Mouse (Mus musculus): Measurements from ENCODE around the gene Elp5. TPM values are rescaled to one million over a fixed set of nuclear protein-coding genes. Genes with fewer than 3 reads are reported as not detected.
A peak's percentile ranks its signal among the peaks of the same experiment; 100 is the strongest.

The Elp5 gene
- polyA plus RNA-seq, 1 experiment from 2014 or later: 169 TPM

DNA sequence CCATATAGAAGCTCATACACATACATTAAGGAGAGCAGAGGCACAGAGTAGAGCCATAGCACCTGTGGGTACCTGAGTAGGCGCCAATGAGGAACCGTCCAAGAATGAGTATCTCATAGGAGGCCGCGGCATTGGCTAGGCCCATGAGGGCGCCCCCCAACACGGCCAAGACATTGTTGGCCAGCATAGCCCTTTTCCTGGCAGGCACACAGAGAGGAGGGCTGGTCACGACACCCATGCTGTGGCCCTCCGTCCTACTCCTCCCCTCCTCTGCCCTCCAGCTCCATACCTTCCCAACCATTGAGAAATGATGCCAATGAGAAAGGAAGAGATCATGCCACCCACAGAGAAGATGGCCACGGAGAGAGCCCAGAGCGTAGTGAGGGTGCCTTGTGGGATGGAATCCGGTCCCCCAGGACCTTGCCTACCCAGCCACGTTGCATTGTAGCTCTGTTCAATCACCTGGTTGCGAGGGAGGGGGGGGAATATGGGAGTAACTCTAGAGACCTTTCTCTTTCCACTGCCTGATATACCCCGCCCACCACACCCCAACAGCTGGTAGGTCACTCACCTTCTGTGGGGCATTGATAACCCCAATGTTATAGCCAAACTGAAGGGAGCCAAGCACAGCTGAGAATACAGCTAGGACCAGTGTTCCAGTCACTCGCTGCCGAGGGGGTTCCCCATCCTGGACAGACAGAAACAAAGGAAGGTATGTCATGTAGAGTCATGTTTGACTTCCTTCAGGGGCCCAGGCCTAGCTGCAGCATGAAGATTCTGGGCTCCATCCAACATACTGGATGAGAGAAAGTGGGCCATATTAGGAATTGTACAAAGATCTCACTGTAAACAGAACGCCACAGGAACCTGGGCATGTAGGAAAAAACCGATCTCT is 36.1 kb downstream of the Elp5 start:
- Histone ChIP-seq H3K4me1 (replicated peaks; ENCODE audit: control insufficient read depth, insufficient read depth, low read length) (peaks cover 6% of the 10 kb centered on the region; the same call in 1 of the 2 replicates), H3K4me3 (replicated peaks; ENCODE audit: low read length) (no peak overlapping the region), H3K9me3 (ENCODE audit: control insufficient read depth, low read length) (no peaks in the 10 kb centered on the region), H3K4me2 (replicated peaks) (no peak overlapping the region), H3K36me3 (replicated peaks; ENCODE audit: control insufficient read depth, insufficient read depth) (no peaks in the 10 kb centered on the region; the same call in 1 of the 2 replicates), H3K27me3 (ENCODE audit: control insufficient read depth, insufficient read depth, low read length) (peaks cover 13% of the 10 kb centered on the region), H3K27ac (no peak overlapping the region), H3K9ac (no peak overlapping the region)
- whole genome bisulfite sequencing: 92% methylated on average over 18 of the region's 18 CpGs
- DNase-seq (ENCODE audit: low spot score) (no peak), ATAC-seq (ENCODE audit: low FRiP score) (no peak)

DNA sequence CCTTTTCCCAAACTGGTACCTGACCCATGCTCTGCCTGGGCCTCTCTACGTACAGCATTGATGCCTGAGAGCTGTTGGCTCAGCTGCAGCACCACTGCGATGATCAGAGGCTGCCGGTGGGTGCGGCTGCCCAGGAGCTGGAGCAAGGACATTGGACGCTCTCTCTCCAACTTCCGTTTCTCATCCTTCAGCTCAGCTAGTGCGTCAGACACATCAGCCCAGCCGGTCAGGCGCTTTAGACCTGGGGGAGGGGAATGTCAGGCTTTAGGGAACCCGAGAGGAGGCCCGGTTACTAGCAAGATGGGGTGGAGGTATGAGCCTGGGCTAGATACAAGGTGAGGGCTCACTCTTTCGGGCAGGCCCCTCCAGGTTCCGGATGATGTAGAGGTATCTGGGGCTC is 37.1 kb downstream of the Elp5 start:
- WGBS: 84% methylated on average over 13 of the region's 13 CpGs

DNA sequence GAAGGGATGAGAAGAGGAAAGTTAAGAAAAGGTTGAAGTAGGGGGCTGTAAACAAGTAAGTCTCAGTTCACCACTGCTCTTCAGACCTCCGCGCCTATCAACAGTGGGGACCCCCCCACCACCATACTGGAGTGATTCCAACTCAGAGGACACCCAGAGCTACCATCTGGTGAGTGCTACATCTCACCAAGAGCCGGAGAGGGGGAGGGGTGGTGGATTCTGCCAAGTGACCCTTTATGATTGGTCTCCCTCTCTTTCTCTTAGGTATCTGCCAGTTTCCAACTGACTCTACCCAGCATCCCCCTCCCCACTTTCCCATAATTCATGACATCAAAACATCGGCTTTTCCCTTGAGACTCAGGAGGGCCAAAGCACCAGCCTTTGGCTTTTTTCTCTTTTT is 41.4 kb downstream of the Elp5 start:
- Histone ChIP-seq H3K4me3 (replicated peaks; ENCODE audit: low read length) (no peak overlapping the region), H3K4me1 (replicated peaks; ENCODE audit: control insufficient read depth, insufficient read depth, low read length) (no peaks in the 10 kb centered on the region; the same call in 1 of the 2 replicates), H3K9me3 (ENCODE audit: control insufficient read depth, low read length) (no peaks in the 10 kb centered on the region), H3K36me3 (replicated peaks; ENCODE audit: control insufficient read depth, insufficient read depth) (no peaks in the 10 kb centered on the region; the same call in 1 of the 2 replicates), H3K27me3 (ENCODE audit: control insufficient read depth, insufficient read depth, low read length) (peaks cover 26% of the 10 kb centered on the region), H3K27ac (no peak overlapping the region), H3K4me2 (replicated peaks) (no peak overlapping the region), H3K9ac (no peak overlapping the region)
- DNase-seq (ENCODE audit: low spot score) (no peak), ATAC-seq (ENCODE audit: low FRiP score) (no peak)
- WGBS: 74% methylated on average over 4 of the region's 4 CpGs

More for the DNA sequence above, 37.1 kb downstream of the Elp5 start:
- no peak overlapping the region for H3K9ac ChIP-seq
- H3K4me1 ChIP-seq (replicated peaks; ENCODE audit: control insufficient read depth, insufficient read depth, low read length): peaks cover 6% of the 10 kb centered on the region; the same call in 1 of the 2 replicates
- H3K4me3 ChIP-seq (replicated peaks; ENCODE audit: low read length): no peak overlapping the region
- no peaks in the 10 kb centered on the region for H3K9me3 ChIP-seq (ENCODE audit: control insufficient read depth, low read length)
- DNase-seq (ENCODE audit: low spot score): no peak
- no peaks in the 10 kb centered on the region; the same call in 1 of the 2 replicates for H3K36me3 ChIP-seq (replicated peaks; ENCODE audit: control insufficient read depth, insufficient read depth)
- peaks cover 13% of the 10 kb centered on the region for H3K27me3 ChIP-seq (ENCODE audit: control insufficient read depth, insufficient read depth, low read length)
- no peak overlapping the region for H3K27ac ChIP-seq
- ATAC-seq (ENCODE audit: low FRiP score): no peak
- H3K4me2 ChIP-seq (replicated peaks): no peak overlapping the region

DNA sequence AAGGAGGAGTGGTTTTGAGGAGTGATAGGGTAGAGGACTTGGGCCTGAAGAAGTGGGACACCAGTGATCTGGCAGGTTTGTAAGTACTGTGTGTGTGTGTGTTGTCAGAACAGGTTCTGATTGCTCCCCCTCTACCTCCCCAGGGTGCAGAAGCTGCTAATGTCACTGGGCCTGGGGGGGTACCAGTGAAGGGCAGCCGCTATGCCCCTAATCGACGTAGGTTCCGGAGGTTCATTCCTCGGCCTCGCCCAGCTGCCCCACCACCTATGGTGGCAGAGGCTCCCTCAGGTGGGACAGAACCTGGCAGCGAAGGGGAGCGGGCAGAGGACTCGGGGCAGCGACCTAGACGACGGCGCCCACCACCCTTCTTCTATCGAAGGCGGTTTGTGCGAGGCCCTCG is 42.6 kb downstream of the Elp5 start:
- WGBS: 93% methylated on average over 17 of the region's 17 CpGs
- Histone ChIP-seq H3K36me3 (replicated peaks; ENCODE audit: control insufficient read depth, insufficient read depth) (no peaks in the 10 kb centered on the region), H3K9ac (no peak overlapping the region), H3K27me3 (ENCODE audit: control insufficient read depth, insufficient read depth, low read length) (peaks cover 32% of the 10 kb centered on the region), H3K9me3 (ENCODE audit: control insufficient read depth, low read length) (no peaks in the 10 kb centered on the region), H3K27ac (no peak overlapping the region), H3K4me1 (replicated peaks; ENCODE audit: control insufficient read depth, insufficient read depth, low read length) (no peaks in the 10 kb centered on the region; the same call in 1 of the 2 replicates), H3K4me3 (replicated peaks; ENCODE audit: low read length) (no peak overlapping the region), H3K4me2 (replicated peaks) (no peak overlapping the region)
- DNase-seq (ENCODE audit: low spot score): no peak
- ATAC-seq (ENCODE audit: low FRiP score): no peak

DNA sequence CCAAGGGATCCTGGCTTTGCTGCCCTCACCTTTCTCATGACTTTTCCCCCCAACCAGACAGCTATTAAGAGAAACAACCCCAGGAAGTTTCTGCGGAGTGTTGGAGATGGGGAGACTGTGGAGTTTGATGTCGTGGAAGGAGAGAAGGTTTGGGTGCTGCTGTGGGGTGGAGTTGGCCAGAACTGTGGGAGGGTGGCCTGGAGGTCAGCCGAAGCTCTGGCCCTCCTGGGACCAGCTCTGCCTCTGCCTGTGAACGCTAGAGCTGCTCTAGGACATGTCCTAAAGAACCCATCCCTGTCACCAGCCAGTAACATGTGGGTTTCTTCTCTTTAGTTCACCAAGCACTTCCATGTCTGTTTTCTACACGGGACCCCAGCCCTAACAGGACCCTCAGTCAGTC is 43.1 kb downstream of the Elp5 start:
- Histone ChIP-seq H3K27me3 (ENCODE audit: control insufficient read depth, insufficient read depth, low read length) (peaks cover 36% of the 10 kb centered on the region), H3K27ac (no peak overlapping the region), H3K9ac (no peak overlapping the region), H3K4me1 (replicated peaks; ENCODE audit: control insufficient read depth, insufficient read depth, low read length) (no peaks in the 10 kb centered on the region; the same call in 1 of the 2 replicates), H3K4me2 (replicated peaks) (no peak overlapping the region), H3K36me3 (replicated peaks; ENCODE audit: control insufficient read depth, insufficient read depth) (no peaks in the 10 kb centered on the region), H3K9me3 (ENCODE audit: control insufficient read depth, low read length) (no peaks in the 10 kb centered on the region), H3K4me3 (replicated peaks; ENCODE audit: low read length) (no peak overlapping the region)
- DNase-seq (ENCODE audit: low spot score): no peak
- no peak for ATAC-seq (ENCODE audit: low FRiP score)
- 77% methylated on average over 5 of the region's 5 CpGs for WGBS

DNA sequence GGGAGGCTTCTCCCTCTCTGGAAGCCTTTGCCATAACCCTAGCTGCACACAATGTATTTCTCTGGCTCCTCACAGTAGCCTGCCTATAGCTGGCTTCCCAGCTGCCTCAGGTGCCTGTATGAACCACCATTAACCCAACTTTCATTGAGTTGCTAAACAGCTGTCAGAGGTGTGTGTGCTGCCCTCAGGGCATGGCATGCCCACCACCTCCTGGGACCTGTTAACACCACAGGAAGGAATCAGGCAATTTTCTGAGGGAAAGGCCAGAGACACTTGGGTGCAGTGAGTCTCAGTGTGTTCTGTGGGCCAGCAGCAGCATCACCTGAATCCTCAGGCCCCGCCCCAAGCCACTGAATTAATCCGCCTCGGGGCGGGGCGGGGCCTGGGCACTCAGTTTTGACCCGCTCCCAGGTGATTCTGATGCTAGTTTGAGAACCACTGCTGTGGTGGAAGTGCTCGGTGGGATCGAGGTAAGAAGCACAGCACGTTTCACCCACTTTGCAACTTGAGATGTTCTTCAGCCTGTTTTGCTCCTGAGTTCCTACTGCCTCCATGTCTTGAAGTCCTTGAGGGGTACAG is 43.8 kb downstream of the Elp5 start:
- no peaks in the 10 kb centered on the region for H3K9me3 ChIP-seq (ENCODE audit: control insufficient read depth, low read length)
- no peak overlapping the region for H3K4me3 ChIP-seq (replicated peaks; ENCODE audit: low read length)
- no peak overlapping the region for H3K4me2 ChIP-seq (replicated peaks)
- WGBS: 33% methylated on average over 9 of the region's 9 CpGs
- H3K4me1 ChIP-seq (replicated peaks; ENCODE audit: control insufficient read depth, insufficient read depth, low read length): no peaks in the 10 kb centered on the region; the same call in 1 of the 2 replicates
- ATAC-seq (ENCODE audit: low FRiP score) (no peak), DNase-seq (ENCODE audit: low spot score) (no peak)
- H3K27me3 ChIP-seq (ENCODE audit: control insufficient read depth, insufficient read depth, low read length): peaks cover 36% of the 10 kb centered on the region
- no peaks in the 10 kb centered on the region for H3K36me3 ChIP-seq (replicated peaks; ENCODE audit: control insufficient read depth, insufficient read depth)
- no peak overlapping the region for H3K9ac ChIP-seq
- no peak overlapping the region for H3K27ac ChIP-seq

DNA sequence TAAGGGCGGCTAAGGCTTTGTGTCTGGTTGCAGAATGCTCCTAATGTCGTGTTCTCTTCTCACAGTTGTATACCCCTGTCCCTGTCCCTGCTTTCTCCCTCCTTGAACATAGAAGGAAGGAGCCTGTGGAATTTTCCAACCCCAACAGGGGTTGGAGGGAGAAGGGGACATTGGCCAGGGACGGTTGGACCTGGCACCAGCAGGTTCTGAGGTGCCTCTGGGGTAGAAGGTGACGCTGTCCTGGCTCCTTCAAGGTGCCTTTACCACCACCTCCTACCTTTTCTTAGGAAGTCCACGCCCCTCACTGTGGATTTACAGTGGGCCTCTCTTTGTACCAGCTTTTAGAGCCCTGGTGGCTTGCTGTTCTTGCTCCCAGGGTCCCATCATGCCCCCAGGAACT is 44.5 kb downstream of the Elp5 start:
- Histone ChIP-seq H3K4me1 (replicated peaks; ENCODE audit: control insufficient read depth, insufficient read depth, low read length) (no peaks in the 10 kb centered on the region; the same call in 1 of the 2 replicates), H3K27ac (no peak overlapping the region), H3K9ac (no peak overlapping the region), H3K4me3 (replicated peaks; ENCODE audit: low read length) (no peak overlapping the region), H3K9me3 (ENCODE audit: control insufficient read depth, low read length) (no peaks in the 10 kb centered on the region), H3K4me2 (replicated peaks) (no peak overlapping the region), H3K27me3 (ENCODE audit: control insufficient read depth, insufficient read depth, low read length) (peaks cover 36% of the 10 kb centered on the region), H3K36me3 (replicated peaks; ENCODE audit: control insufficient read depth, insufficient read depth) (no peaks in the 10 kb centered on the region)
- 61% methylated on average over 5 of the region's 5 CpGs for WGBS
- DNase-seq (ENCODE audit: low spot score) (no peak), ATAC-seq (ENCODE audit: low FRiP score) (no peak)

DNA sequence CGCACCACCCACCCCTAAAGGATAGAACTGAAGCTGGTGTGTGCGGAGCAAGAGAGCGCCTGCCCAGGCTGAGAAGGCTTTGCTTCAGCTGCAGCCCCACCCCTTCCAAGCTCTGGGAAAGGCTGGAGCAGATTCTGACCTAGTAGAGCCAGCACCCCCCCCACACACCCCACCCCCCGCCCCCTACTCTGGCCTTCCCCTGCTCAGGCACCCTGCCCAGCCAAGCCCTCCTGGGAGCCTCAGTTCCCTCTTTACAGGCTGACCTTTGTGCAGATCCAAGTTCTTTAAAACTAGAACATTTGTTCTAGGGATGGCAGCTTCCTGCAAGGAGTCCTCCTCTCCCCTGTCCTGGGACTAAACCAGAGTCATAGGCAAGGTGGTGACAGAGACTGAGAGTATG is 44.9 kb downstream of the Elp5 start:
- Histone ChIP-seq H3K4me1 (replicated peaks; ENCODE audit: control insufficient read depth, insufficient read depth, low read length) (no peaks in the 10 kb centered on the region; the same call in 1 of the 2 replicates), H3K9ac (no peak overlapping the region), H3K27ac (no peak overlapping the region), H3K4me3 (replicated peaks; ENCODE audit: low read length) (no peak overlapping the region), H3K4me2 (replicated peaks) (no peak overlapping the region), H3K9me3 (ENCODE audit: control insufficient read depth, low read length) (no peaks in the 10 kb centered on the region), H3K27me3 (ENCODE audit: control insufficient read depth, insufficient read depth, low read length) (peaks cover 36% of the 10 kb centered on the region), H3K36me3 (replicated peaks; ENCODE audit: control insufficient read depth, insufficient read depth) (no peaks in the 10 kb centered on the region)
- ATAC-seq (ENCODE audit: low FRiP score) (no peak), DNase-seq (ENCODE audit: low spot score) (no peak)
- WGBS: 39% methylated on average over 4 of the region's 4 CpGs

DNA sequence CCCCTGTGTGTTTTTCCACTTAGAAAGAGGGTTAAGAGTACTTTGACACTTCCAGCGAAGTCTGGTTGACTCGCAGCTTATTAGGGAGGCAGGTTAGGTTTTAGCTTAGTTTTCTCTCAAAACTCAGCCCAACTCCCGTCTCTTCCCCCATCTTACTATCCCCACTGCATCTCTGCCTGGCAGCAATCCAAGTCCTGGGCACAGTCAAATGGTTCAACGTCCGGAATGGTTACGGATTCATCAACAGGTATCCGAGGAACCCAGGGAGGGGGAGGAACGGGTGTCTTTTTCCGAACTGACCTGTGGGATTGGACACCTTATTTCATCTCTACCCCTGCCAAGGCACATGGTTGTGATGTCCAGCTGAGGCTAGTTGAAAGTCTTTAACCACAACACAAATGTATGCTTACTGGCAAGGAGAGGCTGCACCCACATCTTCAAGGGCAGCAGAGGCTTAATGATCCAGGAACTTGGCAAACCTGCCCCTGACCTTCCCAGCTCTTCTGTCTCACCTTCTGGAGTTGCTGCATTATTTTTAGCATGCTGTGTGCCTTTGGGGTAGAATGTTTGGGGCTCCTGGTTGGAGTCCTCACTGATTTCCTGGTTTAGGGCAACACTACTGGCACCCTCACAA is 45.5 kb downstream of the Elp5 start:
- WGBS: 37% methylated on average over 9 of the region's 9 CpGs
- Histone ChIP-seq H3K4me1 (replicated peaks; ENCODE audit: control insufficient read depth, insufficient read depth, low read length) (no peaks in the 10 kb centered on the region; the same call in 1 of the 2 replicates), H3K27ac (no peak overlapping the region), H3K27me3 (ENCODE audit: control insufficient read depth, insufficient read depth, low read length) (peaks cover 36% of the 10 kb centered on the region), H3K4me2 (replicated peaks) (peak overlapping the region; percentile 99), H3K9me3 (ENCODE audit: control insufficient read depth, low read length) (no peaks in the 10 kb centered on the region), H3K36me3 (replicated peaks; ENCODE audit: control insufficient read depth, insufficient read depth) (no peaks in the 10 kb centered on the region), H3K9ac (no peak overlapping the region), H3K4me3 (replicated peaks; ENCODE audit: low read length) (peak overlapping the region; percentile 61; the same call in 1 of the 2 replicates)
- DNase-seq (ENCODE audit: low spot score): no peak
- no peak for ATAC-seq (ENCODE audit: low FRiP score)

All from hindbrain, embryonic 14.5 days (tissue).